Mouse (Mus musculus) CD4-positive naive resting alpha-beta T cell, adult 57 days (primary cell): ENCODE data around the gene Tln1. TPM values are rescaled to one million over a fixed set of nuclear protein-coding genes. Genes with fewer than 3 reads are reported as not detected.

Experiments
- total RNA-seq: library from RNA; stranded (reverse); gene quantifications from one replicate; pipeline ENCODE4 v1.2.4, GENCODE M21; 2023

Gene Tln1
- total RNA-seq, result 291 TPM

DNA sequence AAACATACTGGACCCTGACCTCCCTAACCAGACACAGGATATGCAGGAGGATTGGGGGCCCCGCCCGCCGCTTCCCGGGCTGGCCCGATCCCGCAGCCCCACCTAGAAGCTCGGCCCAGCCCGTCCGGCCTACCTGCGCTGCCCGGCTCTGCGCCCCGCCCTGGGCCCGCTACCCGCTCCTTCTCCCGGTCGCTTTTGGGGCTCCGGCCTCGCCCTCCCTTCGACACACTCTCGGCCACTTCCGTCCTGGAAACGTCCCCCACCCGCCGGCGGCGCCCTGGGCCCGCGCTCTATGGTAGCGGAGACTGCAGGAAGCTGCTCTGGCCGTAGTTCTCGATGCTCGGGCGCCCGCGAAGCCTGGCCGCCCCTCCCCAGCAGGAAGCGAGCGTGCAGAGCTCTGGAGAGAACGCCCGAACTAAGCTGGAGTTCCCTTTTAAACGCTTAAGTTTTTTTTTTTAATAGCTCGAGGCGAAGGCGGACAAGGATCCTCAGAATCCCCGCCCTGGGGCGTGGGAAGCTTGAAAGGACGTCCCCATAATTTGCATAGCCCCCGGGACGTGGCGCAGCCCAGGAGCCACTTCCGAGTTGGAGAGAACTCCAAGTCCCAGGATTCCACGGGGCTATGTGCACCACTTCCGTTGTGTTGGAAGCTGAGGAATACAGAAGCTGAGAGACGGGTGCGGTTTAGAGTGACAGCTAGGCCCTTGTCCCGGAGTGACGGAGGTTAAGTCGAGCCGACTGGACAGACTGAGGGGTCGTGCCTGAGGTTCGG, at the start of gene Tln1, which contains the start of gene Creb3:
Gene Tln1, minus strand, starts transcription at position 695 of the 772 bp plus-strand sequence.
Gene Creb3, plus strand, starts transcription at position 336 of the 772 bp plus-strand sequence.

DNA sequence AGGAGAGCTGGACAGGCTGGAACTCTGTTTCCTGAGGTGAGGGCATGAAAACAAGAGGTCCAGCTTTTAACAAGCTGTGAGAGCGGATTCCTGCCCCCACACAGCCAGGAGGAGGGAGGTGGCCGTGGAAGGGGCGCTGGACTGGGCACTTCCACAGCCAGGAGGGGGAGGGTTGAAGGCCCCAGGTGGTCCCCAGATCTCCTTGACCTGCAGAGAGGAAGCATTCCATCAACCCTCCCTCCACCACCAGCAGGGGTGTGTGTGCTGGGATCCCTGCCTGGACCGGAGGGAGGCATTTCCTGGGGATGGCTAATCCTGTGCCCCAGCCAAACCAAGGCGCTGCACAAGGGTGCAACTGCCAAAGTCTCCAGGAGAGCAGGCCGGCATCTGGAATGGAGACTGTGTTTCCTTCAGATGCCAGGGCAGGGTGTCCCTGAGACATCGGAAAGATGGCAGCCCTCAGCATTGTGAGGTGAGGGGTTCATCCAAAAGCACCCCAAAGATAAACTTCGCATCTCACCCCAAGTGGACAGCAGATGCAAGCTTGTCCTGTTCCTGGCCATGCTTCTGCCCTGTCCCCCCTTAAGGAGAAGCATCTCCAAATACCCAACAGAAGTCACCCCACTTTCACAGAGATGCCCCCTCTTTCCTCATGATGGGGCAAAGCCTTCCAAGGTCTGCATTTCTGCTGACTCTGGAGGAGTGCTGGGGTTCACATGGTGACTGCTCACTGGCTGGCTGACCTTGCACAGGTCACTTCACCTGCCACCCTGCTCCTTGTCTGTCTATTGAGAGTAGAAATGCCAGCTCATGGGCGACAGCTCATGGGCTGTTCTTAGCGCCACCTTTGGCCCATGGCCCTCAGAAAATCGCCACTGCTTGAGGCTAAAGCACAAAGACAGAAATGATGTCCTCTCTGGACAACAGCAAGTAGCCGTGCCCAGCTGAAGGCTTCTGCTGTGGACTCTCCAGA, 22.2 kb upstream of the Tln1 start, which contains the start of gene Msmp:
Gene Msmp, minus strand, starts transcription at position 51 of the 973 bp plus-strand sequence.

DNA sequence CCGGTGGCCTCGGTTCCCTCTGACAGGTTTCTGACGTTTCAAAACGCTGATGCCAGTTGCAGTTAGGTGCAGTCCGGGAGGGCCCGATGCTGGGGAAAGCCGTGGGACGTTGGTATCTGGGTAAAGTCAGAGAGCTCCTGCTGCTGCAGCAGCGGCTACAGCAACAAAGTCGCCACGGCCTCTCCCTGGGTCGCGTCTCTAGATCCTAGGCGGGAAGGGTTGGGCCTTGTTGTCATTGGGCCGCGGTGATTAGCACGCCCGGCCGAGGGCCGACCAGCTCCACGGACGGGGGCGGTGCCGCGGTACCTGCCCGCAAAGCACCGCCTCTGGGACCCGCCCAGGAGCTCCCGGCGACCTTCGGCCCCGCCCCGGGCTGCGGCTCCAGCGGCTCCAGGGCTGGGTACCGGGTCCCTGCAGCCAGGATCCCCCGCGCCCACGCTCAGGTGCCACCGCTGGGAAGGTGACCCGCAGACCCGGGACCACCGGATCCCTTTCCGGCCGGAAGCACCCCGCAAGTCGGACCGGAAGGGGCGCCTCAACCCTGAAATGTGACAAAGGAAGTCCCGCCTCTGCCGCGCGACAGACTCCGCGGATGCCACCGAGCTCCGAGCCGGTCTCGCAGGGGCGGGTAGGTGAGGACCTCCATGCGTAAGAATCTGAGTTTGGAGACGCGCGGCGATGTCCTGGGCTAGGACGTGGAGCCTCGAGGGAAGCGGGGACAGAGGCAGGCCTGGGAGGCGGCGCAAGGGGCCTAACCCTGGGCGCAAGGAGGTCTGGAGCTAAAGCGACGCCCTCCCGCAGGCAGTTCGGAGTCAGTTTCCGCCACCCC, 16.1 kb upstream of the Tln1 start, which contains the start of the genes Rgp1 and Gba2:
Gene Rgp1, plus strand, starts transcription at position 340 of the 829 bp plus-strand sequence.
Gene Gba2, minus strand, starts transcription at position 498 of the 829 bp plus-strand sequence.

DNA sequence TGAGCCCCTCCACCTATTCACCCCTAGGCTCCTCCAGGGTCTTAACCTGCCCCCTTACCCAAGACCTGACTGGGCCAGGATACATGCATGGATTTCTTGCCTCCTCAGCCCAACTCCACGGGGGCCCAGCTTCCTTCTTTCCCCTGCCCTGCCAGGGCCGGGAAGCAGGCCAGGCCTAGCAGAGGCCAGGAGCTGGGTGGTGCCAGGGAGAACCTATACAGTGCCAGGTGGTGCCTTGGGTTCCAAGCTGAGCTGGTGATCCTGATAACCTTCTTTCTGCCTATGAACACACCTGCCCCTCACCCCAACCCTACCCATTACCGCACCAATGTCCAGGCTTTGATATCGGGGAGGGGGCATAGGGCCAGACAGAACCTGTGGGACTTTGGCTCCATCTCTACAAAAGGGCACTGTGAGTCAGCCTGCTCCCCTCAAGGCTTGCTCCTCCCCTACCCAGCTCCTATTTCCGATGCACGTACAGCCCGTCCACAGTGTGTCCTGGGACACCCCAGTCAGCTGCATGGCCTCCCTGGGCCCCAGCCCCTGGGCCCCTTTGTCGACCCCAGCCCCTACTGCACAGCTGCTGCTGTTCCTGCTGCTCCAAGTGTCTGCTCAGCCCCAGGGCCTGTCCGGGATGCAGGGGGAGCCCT, 55.8 kb downstream of the Tln1 start, which contains the start of gene Car9:
Gene Car9, plus strand, starts transcription at position 431 of the 650 bp plus-strand sequence.

DNA sequence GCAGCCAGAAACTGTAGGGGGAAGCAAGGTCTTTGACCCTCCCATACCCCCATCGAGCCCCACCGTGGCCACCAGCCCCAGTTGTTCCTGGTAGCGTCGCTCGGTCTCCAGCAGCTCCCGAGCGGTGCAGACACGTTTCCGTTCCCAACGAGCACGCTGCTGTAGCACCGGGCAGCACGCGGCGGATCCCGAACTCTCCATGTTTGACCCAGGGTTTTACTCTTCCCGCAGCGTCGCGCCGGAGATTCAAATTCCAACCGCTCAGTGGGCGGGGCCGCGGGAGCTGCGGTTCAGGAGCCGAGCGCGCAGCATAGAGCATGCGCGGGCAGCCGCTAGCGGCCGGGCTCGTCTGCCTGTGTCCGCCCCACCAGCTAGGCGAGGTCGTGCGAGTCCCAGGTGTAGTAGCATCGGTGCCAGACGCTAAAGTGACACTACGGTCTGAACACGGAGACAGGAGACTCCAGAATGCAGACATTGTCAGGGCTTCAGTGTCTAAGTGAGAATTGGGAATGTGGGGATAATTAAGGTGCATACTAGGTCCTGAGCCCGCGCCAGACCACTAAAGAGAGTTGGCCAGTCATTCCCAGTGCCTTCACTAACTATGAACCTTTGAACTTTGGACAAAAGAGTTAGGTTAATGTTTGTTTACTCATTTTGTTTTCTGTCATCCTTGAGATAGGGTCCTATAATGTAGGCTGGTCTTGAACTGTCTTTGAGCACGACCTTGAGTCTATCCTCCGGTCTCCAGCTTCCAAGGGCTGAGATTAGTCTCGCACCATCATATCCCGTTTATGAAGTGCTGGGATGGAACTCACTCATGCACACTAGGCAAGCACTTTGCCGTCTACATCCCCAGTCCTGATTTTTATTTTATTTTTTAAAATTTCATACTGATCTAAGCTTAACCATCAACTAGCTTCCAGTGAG, 62.8 kb downstream of the Tln1 start, which contains the start of gene Arhgef39:
Gene Arhgef39, minus strand, starts transcription at position 289 of the 927 bp plus-strand sequence.

DNA sequence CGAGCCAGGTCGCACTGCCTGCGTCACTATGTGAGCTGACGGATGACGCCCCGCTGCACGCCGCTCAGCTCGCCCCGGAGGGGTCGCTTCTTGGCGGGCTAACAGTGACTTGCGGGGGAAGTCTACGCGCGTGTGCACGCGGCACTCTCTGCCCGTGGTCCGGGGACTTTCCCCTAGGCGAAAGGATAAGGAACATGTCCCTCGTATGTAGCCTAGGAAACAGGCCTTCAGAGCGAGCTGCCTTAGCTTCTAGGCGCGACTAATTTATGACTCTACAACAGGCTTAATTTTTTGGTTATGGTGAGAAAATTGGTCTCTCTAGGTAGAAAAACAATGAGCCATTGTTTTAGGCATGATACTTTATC, 69.7 kb downstream of the Tln1 start, which contains the start of gene Ccdc107:
Gene Ccdc107, plus strand, starts transcription at position 80 of the 365 bp plus-strand sequence.

DNA sequence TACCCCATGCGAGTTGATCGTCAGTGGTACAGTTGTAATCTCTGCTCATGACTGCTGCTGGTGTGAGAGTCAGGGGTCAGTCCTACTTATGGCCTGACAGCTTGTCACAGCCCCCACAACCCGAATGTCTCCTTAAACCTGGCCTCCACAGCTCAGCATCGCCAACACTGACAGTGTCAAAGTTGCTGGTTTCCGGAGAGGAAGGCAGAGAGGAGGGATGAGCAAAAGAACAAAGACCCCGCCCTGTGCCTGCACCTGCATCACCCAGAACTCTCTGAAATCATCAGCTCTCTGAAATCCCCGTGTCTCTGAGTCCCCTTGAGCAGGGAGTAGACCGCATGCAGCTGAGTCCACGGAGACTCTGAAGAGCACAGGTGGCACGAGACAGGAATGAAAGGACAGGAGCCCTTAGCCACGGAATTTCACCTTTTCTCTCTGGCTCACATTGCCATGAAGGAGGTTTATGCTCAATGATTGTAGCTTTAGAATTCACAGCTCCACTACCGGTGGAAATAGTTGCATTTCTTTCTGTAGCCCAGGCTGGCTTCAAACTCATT, 78.9 kb downstream of the Tln1 start, which contains the start of gene Sit1:
Gene Sit1, minus strand, starts transcription at position 200 of the 557 bp plus-strand sequence.

Other genes starting within 250 kb of the Tln1 start
- gene Rusc2, start 180.7 kb downstream of the Tln1 start, total RNA-seq, result 0.38 TPM
- gene Fam166b, start 133.6 kb downstream of the Tln1 start, total RNA-seq, result not detected
- gene Tesk1, start 120.8 kb downstream of the Tln1 start, total RNA-seq, result 49.4 TPM
- 32.7 TPM for gene Cd72, start 108.1 kb downstream of the Tln1 start, total RNA-seq
- 77.8 TPM for gene Sit1, start 79.0 kb downstream of the Tln1 start, total RNA-seq
- gene Ccdc107, start 69.8 kb downstream of the Tln1 start, total RNA-seq, result 35.4 TPM
- gene Arhgef39, start 63.0 kb downstream of the Tln1 start, total RNA-seq, result 3.8 TPM
- not detected for gene Car9, start 55.7 kb downstream of the Tln1 start, total RNA-seq
- 1.3 TPM for gene Tpm2, start 38.9 kb downstream of the Tln1 start, total RNA-seq
- gene Creb3, start 359 bp downstream of the Tln1 start, total RNA-seq, result 72.7 TPM
- 56.6 TPM for gene Rgp1, start 16.0 kb upstream of the Tln1 start, total RNA-seq
- gene Gba2, start 16.2 kb upstream of the Tln1 start, total RNA-seq, result 37.6 TPM
- gene Msmp, start 21.8 kb upstream of the Tln1 start, total RNA-seq, result not detected
- gene Npr2, start 69.2 kb upstream of the Tln1 start, total RNA-seq, result not detected
- not detected for gene Spag8, start 90.9 kb upstream of the Tln1 start, total RNA-seq
- 19.1 TPM for gene Hint2, start 93.8 kb upstream of the Tln1 start, total RNA-seq
- 4.1 TPM for gene Tmem8b, start 106.3 kb upstream of the Tln1 start, total RNA-seq
- not detected for gene Fam221b, start 106.5 kb upstream of the Tln1 start, total RNA-seq
- gene Olfr70, start 138.1 kb upstream of the Tln1 start, total RNA-seq, result not detected
- gene Olfr71, start 147.6 kb upstream of the Tln1 start, total RNA-seq, result not detected
- not detected for gene Hrct1, start 164.5 kb upstream of the Tln1 start, total RNA-seq
- not detected for gene Spaar, start 167.3 kb upstream of the Tln1 start, total RNA-seq
- gene Olfr159, start 208.3 kb upstream of the Tln1 start, total RNA-seq, result not detected